Mouse (Mus musculus) E14TG2a.4 (cell line): ENCODE results near the gene Med14.
A peak's percentile ranks its signal among the peaks of the same experiment; 100 is the strongest.

Experiments
- H3K27me3 ChIP-seq: 2 replicates; pipeline ENCODE4 v1.6.1; 2014; ENCODE audit warnings: low read length, control low read depth; ENCODE audit not compliant: insufficient read depth
- H3K36me3 ChIP-seq: 2 replicates; pipeline ENCODE4 v1.6.1; 2014; ENCODE audit warnings: low read length, control low read depth; ENCODE audit not compliant: insufficient read depth
- H3K4me1 ChIP-seq: replicated peaks from 2 replicates; pipeline ENCODE4 v1.6.1; 2014; ENCODE audit warnings: low read depth, low read length, control low read depth
- H3K4me3 ChIP-seq: replicated peaks from 2 replicates; pipeline ENCODE4 v1.5.1; 2014; ENCODE audit warnings: mild to moderate bottlenecking, low read length
- H3K9me3 ChIP-seq: 2 replicates; pipeline ENCODE4 v1.6.1; 2014; ENCODE audit warnings: low read length, control low read depth
- CTCF ChIP-seq: conservative IDR thresholded peaks from 2 replicates; pipeline ENCODE4 v1.5.1; 2014; ENCODE audit warnings: low read length
- NANOG ChIP-seq: IDR thresholded peaks from 2 replicates; pipeline ENCODE4 v1.6.1; 2014; ENCODE audit warnings: borderline replicate concordance, low read length, mixed read lengths
- POU5F1 ChIP-seq: IDR thresholded peaks from 2 replicates; pipeline ENCODE4 v1.6.1; 2014; ENCODE audit warnings: low read length, borderline replicate concordance

Med14 gene

DNA sequence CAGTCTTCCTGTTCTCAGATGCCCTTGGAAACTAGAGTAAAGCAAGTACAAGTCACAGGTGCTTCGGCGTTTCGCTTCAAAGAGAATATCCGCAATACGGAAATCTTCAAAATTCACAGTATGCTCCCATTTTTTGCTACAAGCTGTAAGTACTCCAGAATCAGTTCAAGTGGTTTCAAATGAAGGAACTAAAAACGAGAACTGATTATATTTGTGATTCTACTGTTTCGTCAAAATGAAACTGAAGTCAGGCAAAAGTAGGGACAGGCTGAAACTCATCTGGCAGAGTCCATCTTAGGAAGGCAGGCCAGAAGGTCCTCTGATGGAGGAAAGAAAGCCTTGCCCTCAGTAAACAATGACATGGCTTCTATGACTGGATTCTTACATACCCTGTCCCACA is 48.1 kb downstream of the Med14 start:
- H3K4me1 ChIP-seq: no peaks in the 10 kb centered on the region
- H3K27me3 ChIP-seq: no peaks in the 10 kb centered on the region
- H3K4me3 ChIP-seq: no peak overlapping the region
- peaks cover 47% of the 10 kb centered on the region for H3K36me3 ChIP-seq
- TF ChIP-seq NANOG: no peak
- TF ChIP-seq CTCF: no peak
- TF ChIP-seq POU5F1: no peak
- H3K9me3 ChIP-seq: no peaks in the 10 kb centered on the region

DNA sequence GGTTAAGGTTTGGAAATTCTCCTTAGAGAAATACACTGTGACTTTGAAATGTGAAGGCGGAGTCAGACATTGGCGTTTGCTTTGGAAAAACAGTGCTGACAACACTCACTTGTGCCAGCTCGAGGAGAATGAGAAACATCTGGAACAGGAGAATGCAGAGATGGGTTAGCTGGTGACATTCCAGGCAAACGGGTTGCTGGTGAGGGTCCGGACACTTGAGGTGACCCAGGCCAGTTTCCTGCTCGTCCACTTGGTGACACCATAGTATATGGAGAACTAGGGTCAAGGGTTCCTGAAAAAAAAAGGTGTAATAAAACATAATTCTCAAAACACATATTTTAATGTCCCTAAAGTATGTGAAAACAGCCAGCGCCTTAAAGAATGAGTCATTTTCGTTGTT is 75.0 kb downstream of the Med14 start:
- Histone ChIP-seq H3K4me1 (no peaks in the 10 kb centered on the region), H3K4me3 (no peak overlapping the region), H3K9me3 (no peaks in the 10 kb centered on the region), H3K27me3 (no peaks in the 10 kb centered on the region), H3K36me3 (peaks cover 38% of the 10 kb centered on the region)
- TF ChIP-seq NANOG (no peak), CTCF (no peak), POU5F1 (no peak)

DNA sequence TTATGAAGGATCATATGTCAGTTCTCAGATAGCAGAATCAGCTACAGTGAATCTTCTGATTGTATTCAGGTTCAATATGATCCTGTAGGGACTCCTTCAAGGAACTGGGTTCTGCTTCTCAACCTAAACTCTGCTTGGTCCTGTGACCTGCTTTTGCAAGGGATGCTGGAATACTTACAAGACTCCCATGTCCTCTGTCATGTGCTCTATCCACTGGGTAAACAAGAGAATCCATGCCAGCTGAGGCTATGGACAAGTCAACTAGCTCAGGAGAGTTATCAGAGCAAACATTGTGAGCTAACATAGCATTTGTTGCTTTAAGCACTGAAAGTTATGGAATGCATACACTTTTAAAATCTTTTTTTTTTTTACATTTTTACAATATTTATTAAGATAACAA is 75.8 kb downstream of the Med14 start:
- H3K9me3 ChIP-seq: no peaks in the 10 kb centered on the region
- H3K4me3 ChIP-seq: no peak overlapping the region
- TF ChIP-seq NANOG (no peak), CTCF (no peak), POU5F1 (no peak)
- H3K27me3 ChIP-seq: no peaks in the 10 kb centered on the region
- no peaks in the 10 kb centered on the region for H3K4me1 ChIP-seq
- H3K36me3 ChIP-seq: peaks cover 38% of the 10 kb centered on the region

DNA sequence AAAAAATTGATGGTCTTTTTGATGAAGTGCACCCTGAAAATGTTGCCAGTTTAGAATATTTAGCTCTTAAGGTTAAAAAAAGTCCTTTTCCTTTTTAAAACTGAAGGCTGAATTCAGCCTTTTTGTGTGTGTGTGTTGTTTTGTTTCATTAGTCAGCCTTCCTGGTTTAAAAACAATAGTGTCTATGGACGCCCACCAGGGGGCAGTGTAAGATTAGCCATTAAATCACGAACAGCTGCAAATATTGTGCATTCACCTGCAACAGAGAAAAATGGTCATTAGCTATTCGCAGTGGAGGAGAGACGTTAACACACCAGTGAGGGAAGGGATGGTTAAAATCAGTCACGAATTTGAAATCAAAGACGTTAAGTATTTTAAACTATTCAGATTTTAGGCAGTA is 84.5 kb downstream of the Med14 start:
- Histone ChIP-seq H3K9me3 (no peaks in the 10 kb centered on the region), H3K4me1 (0 out of 2 replicates have a peak, but pooled peaks cover 5% of the 10 kb centered on the region), H3K4me3 (no peak overlapping the region), H3K27me3 (no peaks in the 10 kb centered on the region), H3K36me3 (peaks cover 31% of the 10 kb centered on the region)
- TF ChIP-seq NANOG (no peak), CTCF (peak; percentile 44)

DNA sequence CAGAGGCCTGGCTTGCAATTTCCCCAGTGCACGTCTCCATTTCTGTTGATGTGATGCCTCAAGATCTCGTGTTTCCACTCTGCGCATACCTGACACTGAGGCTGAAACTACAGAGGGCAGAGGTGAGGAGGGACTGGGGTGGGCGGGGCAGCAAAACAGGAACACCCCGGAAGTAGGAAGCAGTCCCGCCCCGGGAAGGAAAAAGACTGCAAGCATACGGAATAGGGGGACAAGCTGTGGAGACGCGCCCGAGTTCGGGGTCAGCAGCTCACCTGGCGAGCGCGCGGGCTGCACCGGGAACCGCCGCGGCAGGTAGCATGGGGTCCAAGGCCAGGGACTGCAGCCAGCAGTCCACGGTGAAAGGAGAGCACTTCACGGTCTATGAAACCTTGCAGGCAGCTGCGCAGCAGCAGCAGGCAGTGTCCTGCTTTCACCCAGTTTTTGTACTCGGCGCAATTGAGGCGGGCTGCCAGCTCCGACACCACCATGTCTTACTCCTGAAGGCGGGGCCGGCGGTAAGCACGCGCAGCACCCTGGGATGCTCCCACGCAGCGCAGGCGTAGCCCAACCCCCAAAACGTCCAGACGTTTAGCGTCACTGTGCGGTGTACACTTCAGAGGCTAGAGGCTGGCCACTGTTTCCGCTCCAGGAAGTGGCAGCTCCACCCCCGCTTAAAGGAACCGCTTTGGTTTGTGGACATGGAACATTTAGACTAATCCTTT is 88.7 kb downstream of the Med14 start, which contains the start of gene 1810030O07Rik:
TSS of gene 1810030O07Rik (minus strand) at position 615 of the 722 bp plus-strand sequence.
- TF ChIP-seq POU5F1 (no peak), CTCF (no peak), NANOG (no peak)
- Histone ChIP-seq H3K9me3 (no peaks in the 10 kb centered on the region), H3K4me3 (peak within 1 kb of the TSS; percentile 85), H3K36me3 (peaks cover 40% of the 10 kb centered on the region), H3K27me3 (no peaks in the 10 kb centered on the region), H3K4me1 (0 out of 2 replicates have a peak, but pooled peaks cover 9% of the 10 kb centered on the region)

DNA sequence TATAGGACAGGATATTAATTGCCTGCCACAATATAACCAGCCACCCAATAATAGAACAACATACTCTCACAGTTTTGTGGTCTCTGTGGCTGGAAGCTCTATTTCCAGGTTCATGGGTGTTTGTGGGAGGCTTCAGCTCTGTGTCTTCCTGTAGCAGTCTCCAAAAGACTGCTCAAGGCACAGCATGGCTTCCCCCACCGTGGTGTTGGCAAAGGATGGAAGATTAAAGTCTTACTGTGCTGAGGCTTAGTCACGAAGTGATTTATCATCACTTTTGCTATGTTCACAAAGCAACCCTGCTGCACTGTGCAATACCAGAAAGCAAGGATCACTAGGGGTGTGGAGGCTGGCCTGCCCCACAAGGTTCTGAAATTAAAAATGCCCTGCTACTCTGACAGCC is 108.0 kb downstream of the Med14 start:
- no peaks in the 10 kb centered on the region for H3K9me3 ChIP-seq
- no peaks in the 10 kb centered on the region for H3K27me3 ChIP-seq
- H3K4me1 ChIP-seq: 0 out of 2 replicates have a peak, but pooled peaks cover 2% of the 10 kb centered on the region
- TF ChIP-seq POU5F1: no peak
- TF ChIP-seq CTCF: no peak
- TF ChIP-seq NANOG: no peak
- H3K4me3 ChIP-seq: no peak overlapping the region
- peaks cover 43% of the 10 kb centered on the region for H3K36me3 ChIP-seq

DNA sequence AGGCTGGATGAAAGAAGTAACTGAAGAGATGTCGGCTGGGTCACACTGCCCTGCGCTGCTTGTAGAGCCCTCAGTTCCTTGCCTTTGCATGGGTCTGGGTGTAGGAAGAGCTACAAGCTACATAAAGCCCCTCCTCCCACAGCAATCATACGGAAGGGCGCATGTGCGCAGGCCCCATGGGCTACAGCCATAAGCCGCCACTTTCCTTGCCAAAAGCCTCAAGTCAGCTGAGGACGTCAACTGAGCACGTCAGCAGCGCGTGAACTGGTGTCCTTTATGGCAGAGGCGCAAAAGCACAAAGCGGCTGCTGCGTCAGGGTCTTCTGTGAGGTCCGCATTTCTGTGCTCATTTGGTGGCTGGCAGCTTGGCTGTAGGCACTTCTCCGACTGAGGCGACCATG is 110.0 kb downstream of the Med14 start:
- H3K36me3 ChIP-seq: peaks cover 26% of the 10 kb centered on the region
- peak overlapping the region; percentile 62 for H3K4me3 ChIP-seq
- H3K27me3 ChIP-seq: no peaks in the 10 kb centered on the region
- 0 out of 2 replicates have a peak, but pooled peaks cover 2% of the 10 kb centered on the region for H3K4me1 ChIP-seq
- no peak for TF ChIP-seq CTCF
- TF ChIP-seq NANOG: no peak
- TF ChIP-seq POU5F1: no peak
- no peaks in the 10 kb centered on the region for H3K9me3 ChIP-seq

DNA sequence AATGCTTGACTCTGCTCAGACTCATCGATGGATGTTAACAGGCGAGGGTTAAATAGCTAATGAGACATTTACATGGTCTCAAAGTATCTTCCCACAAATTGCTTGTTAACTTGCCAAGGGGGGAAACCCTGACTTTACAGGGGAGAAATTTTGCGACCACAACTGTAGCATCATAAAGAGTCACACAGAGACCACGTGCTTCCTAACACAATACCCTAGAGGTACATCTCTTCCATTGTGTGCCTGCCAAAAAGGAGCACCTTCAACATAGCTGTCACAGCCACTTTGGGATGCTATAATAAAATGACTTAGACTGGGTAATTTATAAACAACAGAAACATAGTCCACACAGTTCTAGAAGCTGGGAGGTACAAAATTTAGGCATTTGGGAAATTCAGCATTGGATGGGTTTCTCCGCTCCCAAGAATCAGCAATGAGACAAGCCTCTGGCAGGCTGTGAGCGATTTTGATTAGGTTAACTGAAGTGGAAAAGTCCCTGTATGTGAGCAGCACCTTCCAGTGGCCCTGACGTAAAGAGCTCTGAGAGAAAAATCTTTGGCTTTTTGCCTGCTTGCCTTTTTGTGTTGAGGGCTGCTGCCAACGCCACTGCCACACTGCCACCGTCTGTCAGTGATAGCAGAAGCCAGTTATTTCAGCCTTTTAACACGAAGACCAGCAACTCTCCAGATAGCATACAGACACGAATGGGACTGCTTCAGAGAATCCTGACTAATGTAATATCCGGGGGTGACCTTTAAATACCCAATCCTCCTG is 116.2 kb downstream of the Med14 start:
- TF ChIP-seq NANOG: no peak
- no peak for TF ChIP-seq CTCF
- TF ChIP-seq POU5F1: no peak
- no peak overlapping the region for H3K4me3 ChIP-seq
- no peaks in the 10 kb centered on the region for H3K27me3 ChIP-seq
- H3K9me3 ChIP-seq: no peaks in the 10 kb centered on the region
- no peaks in the 10 kb centered on the region for H3K36me3 ChIP-seq
- no peaks in the 10 kb centered on the region for H3K4me1 ChIP-seq

DNA sequence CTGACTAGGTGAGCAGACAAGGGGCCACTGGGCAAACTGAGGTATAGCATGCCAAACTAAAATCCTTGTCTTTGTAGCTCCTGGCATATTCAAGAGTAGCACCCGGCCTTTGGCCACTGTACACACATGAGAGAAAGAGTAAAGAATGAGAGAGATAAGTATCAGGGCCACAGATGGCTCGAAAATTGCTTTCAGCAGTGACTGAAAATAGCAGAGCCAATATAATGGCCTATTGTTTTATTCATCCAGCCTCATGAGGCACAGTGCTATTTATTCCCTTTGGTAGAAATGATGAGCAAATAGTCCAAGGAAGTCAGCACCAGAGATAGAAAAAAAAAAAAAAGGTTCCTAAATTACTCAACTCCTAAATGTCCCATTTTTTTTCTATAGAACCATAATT is 116.9 kb downstream of the Med14 start:
- Histone ChIP-seq H3K9me3 (no peaks in the 10 kb centered on the region), H3K27me3 (no peaks in the 10 kb centered on the region), H3K4me3 (no peak overlapping the region), H3K4me1 (no peaks in the 10 kb centered on the region), H3K36me3 (no peaks in the 10 kb centered on the region)
- TF ChIP-seq NANOG (no peak), POU5F1 (no peak)
